ENCODE assay signal across 22 mouse cellular contexts in genomic region chr5:137768475-137768874, GRCm38 (mm10). TPM values are rescaled to one million over a fixed set of nuclear protein-coding genes. Genes with fewer than 3 reads are reported as not detected.
DNase-seq lines count a peak whose midpoint lies in the region; ATAC-seq lines count a peak whose summit lies in the region.
"Had no signal": no experiment of that assay in that cellular context is flagged by ENCODE, and none has a peak within 500 bp of the region (broad histone marks: within the 10 kb centered on the region; RNA-seq: fewer than 3 reads in every experiment).

No protein-coding gene starts in this region.

- H3K4me1 ChIP-seq in forebrain, embryonic 11.5 days (replicated peaks; ENCODE audit: control insufficient read depth, insufficient read depth, low read length) = no peaks in the 10 kb centered on the region
- H3K4me1 ChIP-seq in forebrain, embryonic 14.5 days (ENCODE audit: control insufficient read depth, insufficient read depth, low read length) = no peaks in the 10 kb centered on the region
- peaks cover 9% of the 10 kb centered on the region; the same call in 1 of the 2 replicates for H3K4me1 ChIP-seq in midbrain, embryonic 12.5 days
- H3K4me1 ChIP-seq in midbrain, embryonic 10.5 days = peaks cover 20% of the 10 kb centered on the region
- H3K4me1 ChIP-seq in hindbrain, embryonic 16.5 days (ENCODE audit: control insufficient read depth, insufficient read depth, low read depth, low read length) = peaks cover 2% of the 10 kb centered on the region; the same call in 1 of the 2 replicates
- H3K4me1 ChIP-seq in neural tube, embryonic 14.5 days (ENCODE audit: control insufficient read depth, insufficient read depth, low read length) = no peaks in the 10 kb centered on the region
- H3K4me1 ChIP-seq: embryonic facial prominence, embryonic 12.5 days; kidney, embryonic 15.5 days; limb, embryonic 12.5 days had no signal

- H3K9ac ChIP-seq in forebrain, embryonic 11.5 days (ENCODE audit: low read length) = no peak overlapping the region
- no peak overlapping the region for H3K9ac ChIP-seq in forebrain, embryonic 14.5 days (ENCODE audit: low read length)
- no peak overlapping the region for H3K9ac ChIP-seq in midbrain, embryonic 12.5 days (replicated peaks)
- H3K9ac ChIP-seq in hindbrain, embryonic 16.5 days (ENCODE audit: low read depth, low read length) = no peak overlapping the region
- H3K9ac ChIP-seq in neural tube, embryonic 14.5 days (replicated peaks; ENCODE audit: low read depth, low read length) = no peak overlapping the region
- H3K9ac ChIP-seq: embryonic facial prominence, embryonic 12.5 days; kidney, embryonic 15.5 days; limb, embryonic 12.5 days; liver, postnatal 0 days had no signal

- no peaks in the 10 kb centered on the region for H3K36me3 ChIP-seq in forebrain, embryonic 11.5 days (ENCODE audit: control insufficient read depth, insufficient read depth, low read length)
- no peaks in the 10 kb centered on the region for H3K36me3 ChIP-seq in forebrain, embryonic 14.5 days (ENCODE audit: control insufficient read depth, insufficient read depth, low read length)
- H3K36me3 ChIP-seq in midbrain, embryonic 12.5 days = no peaks in the 10 kb centered on the region
- no peaks in the 10 kb centered on the region for H3K36me3 ChIP-seq in midbrain, embryonic 10.5 days
- no peaks in the 10 kb centered on the region for H3K36me3 ChIP-seq in hindbrain, embryonic 16.5 days (ENCODE audit: control insufficient read depth, insufficient read depth, low read length)
- no peaks in the 10 kb centered on the region for H3K36me3 ChIP-seq in neural tube, embryonic 14.5 days (ENCODE audit: control insufficient read depth, insufficient read depth, low read length)
- H3K36me3 ChIP-seq: embryonic facial prominence, embryonic 12.5 days; kidney, embryonic 15.5 days; limb, embryonic 12.5 days had no signal

- DNase-seq in forebrain, embryonic 11.5 days (ENCODE audit: low spot score) = no peak
- DNase-seq in forebrain, embryonic 14.5 days (ENCODE audit: low spot score) = no peak
- no peak for DNase-seq in midbrain, embryonic 10.5 days (ENCODE audit: low spot score)
- DNase-seq in heart, adult 11 months = no peak
- DNase-seq: adrenal gland, postnatal 10 days; cerebellum, adult 18-20 months; cerebellum, postnatal 14 days; kidney, adult 11 months; kidney, postnatal 4 days; liver, postnatal 0 days; retina, postnatal 1 day; thymus, postnatal 14 days had no signal

- H3K27me3 ChIP-seq in forebrain, embryonic 11.5 days (ENCODE audit: control insufficient read depth, insufficient read depth, low read length) = no peaks in the 10 kb centered on the region
- no peaks in the 10 kb centered on the region for H3K27me3 ChIP-seq in forebrain, embryonic 14.5 days (replicated peaks; ENCODE audit: control insufficient read depth, insufficient read depth, low read length)
- no peaks in the 10 kb centered on the region for H3K27me3 ChIP-seq in midbrain, embryonic 12.5 days
- no peaks in the 10 kb centered on the region for H3K27me3 ChIP-seq in midbrain, embryonic 10.5 days (ENCODE audit: low read depth, poor library complexity, severe bottlenecking)
- H3K27me3 ChIP-seq in hindbrain, embryonic 16.5 days (replicated peaks; ENCODE audit: control insufficient read depth, insufficient read depth, low read length) = no peaks in the 10 kb centered on the region
- no peaks in the 10 kb centered on the region for H3K27me3 ChIP-seq in neural tube, embryonic 14.5 days (ENCODE audit: control insufficient read depth, insufficient read depth, low read length)
- H3K27me3 ChIP-seq: embryonic facial prominence, embryonic 12.5 days; kidney, embryonic 15.5 days; limb, embryonic 12.5 days had no signal

- no peak overlapping the region for H3K4me3 ChIP-seq in forebrain, embryonic 11.5 days (ENCODE audit: low read depth, low read length)
- H3K4me3 ChIP-seq in forebrain, embryonic 14.5 days (ENCODE audit: low read depth, low read length) = no peak overlapping the region
- no peak overlapping the region for H3K4me3 ChIP-seq in midbrain, embryonic 12.5 days
- H3K4me3 ChIP-seq in midbrain, embryonic 10.5 days = no peak overlapping the region
- H3K4me3 ChIP-seq in hindbrain, embryonic 16.5 days (ENCODE audit: low read length) = no peak overlapping the region
- no peak overlapping the region for H3K4me3 ChIP-seq in neural tube, embryonic 14.5 days (ENCODE audit: low read depth, low read length)
- H3K4me3 ChIP-seq: embryonic facial prominence, embryonic 12.5 days; heart, embryonic 10.5 days; kidney, embryonic 15.5 days; limb, embryonic 12.5 days had no signal

- 54% methylated on average over 1 of the region's 1 CpGs for WGBS in forebrain, embryonic 11.5 days
- 11% methylated on average over 1 of the region's 1 CpGs for WGBS in forebrain, embryonic 14.5 days
- 20% methylated on average over 1 of the region's 1 CpGs for WGBS in midbrain, embryonic 12.5 days
- WGBS in midbrain, embryonic 10.5 days = 46% methylated on average over 1 of the region's 1 CpGs
- WGBS in hindbrain, embryonic 16.5 days = 7% methylated on average over 1 of the region's 1 CpGs
- WGBS in neural tube, embryonic 14.5 days = 21% methylated on average over 1 of the region's 1 CpGs

- H3K9me3 ChIP-seq in forebrain, embryonic 11.5 days (ENCODE audit: control insufficient read depth, low read length) = no peaks in the 10 kb centered on the region
- H3K9me3 ChIP-seq in forebrain, embryonic 14.5 days (replicated peaks; ENCODE audit: control insufficient read depth, low read length) = no peaks in the 10 kb centered on the region
- no peaks in the 10 kb centered on the region for H3K9me3 ChIP-seq in midbrain, embryonic 12.5 days
- no peaks in the 10 kb centered on the region for H3K9me3 ChIP-seq in midbrain, embryonic 10.5 days (replicated peaks)
- no peaks in the 10 kb centered on the region for H3K9me3 ChIP-seq in hindbrain, embryonic 16.5 days (ENCODE audit: control insufficient read depth, low read length)
- H3K9me3 ChIP-seq in neural tube, embryonic 14.5 days (ENCODE audit: control insufficient read depth, low read length) = no peaks in the 10 kb centered on the region
- H3K9me3 ChIP-seq: heart, embryonic 10.5 days; kidney, embryonic 15.5 days; limb, embryonic 12.5 days had no signal

- no peak overlapping the region for H3K4me2 ChIP-seq in forebrain, embryonic 11.5 days (ENCODE audit: low read depth, low read length, severe bottlenecking)
- H3K4me2 ChIP-seq in forebrain, embryonic 14.5 days (ENCODE audit: low read length) = no peak overlapping the region
- H3K4me2 ChIP-seq in midbrain, embryonic 12.5 days (replicated peaks) = no peak overlapping the region
- no peak overlapping the region for H3K4me2 ChIP-seq in hindbrain, embryonic 16.5 days (ENCODE audit: low read length)
- no peak overlapping the region for H3K4me2 ChIP-seq in neural tube, embryonic 14.5 days (ENCODE audit: low read depth, low read length)
- H3K4me2 ChIP-seq: embryonic facial prominence, embryonic 12.5 days; kidney, embryonic 15.5 days; limb, embryonic 12.5 days; liver, embryonic 11.5 days had no signal

- H3K27ac ChIP-seq in forebrain, embryonic 11.5 days (ENCODE audit: low read depth, low read length) = no peak overlapping the region
- no peak overlapping the region for H3K27ac ChIP-seq in forebrain, embryonic 14.5 days (ENCODE audit: low read depth, low read length)
- H3K27ac ChIP-seq in midbrain, embryonic 12.5 days (replicated peaks) = 0 out of 2 replicates have a peak overlapping the region, but pooled peaks have one; percentile 39
- no peak overlapping the region for H3K27ac ChIP-seq in midbrain, embryonic 10.5 days (replicated peaks)
- H3K27ac ChIP-seq in hindbrain, embryonic 16.5 days (ENCODE audit: low read depth, low read length) = no peak overlapping the region
- no peak overlapping the region for H3K27ac ChIP-seq in neural tube, embryonic 14.5 days (ENCODE audit: low read depth, low read length)
- H3K27ac ChIP-seq: embryonic facial prominence, embryonic 12.5 days; heart, embryonic 10.5 days; kidney, embryonic 15.5 days; limb, embryonic 12.5 days; macrophage had no signal

- ATAC-seq in forebrain, embryonic 11.5 days (replicated peaks; ENCODE audit: low FRiP score) = 0 out of 2 replicates have a peak, but pooled peaks have one; percentile 27
- no peak for ATAC-seq in forebrain, embryonic 14.5 days
- ATAC-seq in midbrain, embryonic 12.5 days (ENCODE audit: low FRiP score, low read depth) = no peak
- peak; percentile 65 for ATAC-seq in hindbrain, embryonic 16.5 days
- ATAC-seq in neural tube, embryonic 14.5 days (ENCODE audit: low read depth) = peak; percentile 60
- ATAC-seq: liver, postnatal 0 days; lung, postnatal 0 days had no signal

RNA-seq across cellular contexts. Expression of gene Ppp1r35, which starts 10.2 kb away (rescaled TPM):
- 72.8 and 77.9 TPM in 2 replicates for polyA plus RNA-seq in forebrain, embryonic 11.5 days (2014; fragmentation: Nextera tagmentation; extraction: Ambion mirVana)
- polyA plus RNA-seq in forebrain, embryonic 14.5 days (2014; fragmentation: Nextera tagmentation; extraction: Ambion mirVana) = 55.1 and 60.0 TPM in 2 replicates
- 67.7 and 73.0 TPM in 2 replicates for polyA plus RNA-seq in midbrain, embryonic 12.5 days (2016; fragmentation: Nextera tagmentation; extraction: Ambion mirVana)
- 62.6 and 63.9 TPM in 2 replicates for polyA plus RNA-seq in midbrain, embryonic 10.5 days (2016; fragmentation: Nextera tagmentation; extraction: Ambion mirVana)
- polyA plus RNA-seq in hindbrain, embryonic 16.5 days (2015; fragmentation: Nextera tagmentation; extraction: Ambion mirVana) = 34.9 and 41.8 TPM in 2 replicates
- 37.8 and 43.7 TPM in 2 replicates for polyA plus RNA-seq in neural tube, embryonic 14.5 days (2014; fragmentation: Nextera tagmentation; extraction: Ambion mirVana)

RNA-seq across cellular contexts. Expression of gene Mepce, which starts 19.0 kb away (rescaled TPM):
- polyA plus RNA-seq in forebrain, embryonic 11.5 days (2014; fragmentation: Nextera tagmentation; extraction: Ambion mirVana) = 11.9 and 12.4 TPM in 2 replicates
- 13.1 and 13.2 TPM in 2 replicates for polyA plus RNA-seq in forebrain, embryonic 14.5 days (2014; fragmentation: Nextera tagmentation; extraction: Ambion mirVana)
- polyA plus RNA-seq in midbrain, embryonic 12.5 days (2016; fragmentation: Nextera tagmentation; extraction: Ambion mirVana) = 12.1 and 13.7 TPM in 2 replicates
- polyA plus RNA-seq in midbrain, embryonic 10.5 days (2016; fragmentation: Nextera tagmentation; extraction: Ambion mirVana) = 11.7 and 12.5 TPM in 2 replicates
- 11.1 and 12.2 TPM in 2 replicates for polyA plus RNA-seq in hindbrain, embryonic 16.5 days (2015; fragmentation: Nextera tagmentation; extraction: Ambion mirVana)
- 13.1 and 17.0 TPM in 2 replicates for polyA plus RNA-seq in neural tube, embryonic 14.5 days (2014; fragmentation: Nextera tagmentation; extraction: Ambion mirVana)

RNA-seq across cellular contexts. Expression of gene Zcwpw1, which starts 19.1 kb away (rescaled TPM):
- 18.1 and 21.2 TPM in 2 replicates for polyA plus RNA-seq in forebrain, embryonic 11.5 days (2014; fragmentation: Nextera tagmentation; extraction: Ambion mirVana)
- 7.3 and 7.7 TPM in 2 replicates for polyA plus RNA-seq in forebrain, embryonic 14.5 days (2014; fragmentation: Nextera tagmentation; extraction: Ambion mirVana)
- polyA plus RNA-seq in midbrain, embryonic 12.5 days (2016; fragmentation: Nextera tagmentation; extraction: Ambion mirVana) = 14.9 and 17.9 TPM in 2 replicates
- polyA plus RNA-seq in midbrain, embryonic 10.5 days (2016; fragmentation: Nextera tagmentation; extraction: Ambion mirVana) = 13.8 and 16.1 TPM in 2 replicates
- 11.2 and 13.5 TPM in 2 replicates for polyA plus RNA-seq in hindbrain, embryonic 16.5 days (2015; fragmentation: Nextera tagmentation; extraction: Ambion mirVana)
- 11.2 and 13.9 TPM in 2 replicates for polyA plus RNA-seq in neural tube, embryonic 14.5 days (2014; fragmentation: Nextera tagmentation; extraction: Ambion mirVana)

RNA-seq across cellular contexts. Expression of gene Tsc22d4, which starts 22.9 kb away (rescaled TPM):
- polyA plus RNA-seq in forebrain, embryonic 11.5 days (2014; fragmentation: Nextera tagmentation; extraction: Ambion mirVana) = 81.1 and 83.5 TPM in 2 replicates
- polyA plus RNA-seq in forebrain, embryonic 14.5 days (2014; fragmentation: Nextera tagmentation; extraction: Ambion mirVana) = 52.3 and 62.1 TPM in 2 replicates
- 68.4 and 71.4 TPM in 2 replicates for polyA plus RNA-seq in midbrain, embryonic 12.5 days (2016; fragmentation: Nextera tagmentation; extraction: Ambion mirVana)
- polyA plus RNA-seq in midbrain, embryonic 10.5 days (2016; fragmentation: Nextera tagmentation; extraction: Ambion mirVana) = 75.6 and 75.8 TPM in 2 replicates
- polyA plus RNA-seq in hindbrain, embryonic 16.5 days (2015; fragmentation: Nextera tagmentation; extraction: Ambion mirVana) = 101 and 150 TPM in 2 replicates
- polyA plus RNA-seq in neural tube, embryonic 14.5 days (2014; fragmentation: Nextera tagmentation; extraction: Ambion mirVana) = 80.1 and 85.1 TPM in 2 replicates

RNA-seq across cellular contexts. Expression of gene Nyap1, which starts 27.1 kb away (rescaled TPM):
- 3.8 and 4.4 TPM in 2 replicates for polyA plus RNA-seq in forebrain, embryonic 11.5 days (2014; fragmentation: Nextera tagmentation; extraction: Ambion mirVana)
- polyA plus RNA-seq in forebrain, embryonic 14.5 days (2014; fragmentation: Nextera tagmentation; extraction: Ambion mirVana) = 13.8 and 14.5 TPM in 2 replicates
- polyA plus RNA-seq in midbrain, embryonic 12.5 days (2016; fragmentation: Nextera tagmentation; extraction: Ambion mirVana) = 22.1 TPM in 2 replicates
- 5.1 and 8.4 TPM in 2 replicates for polyA plus RNA-seq in midbrain, embryonic 10.5 days (2016; fragmentation: Nextera tagmentation; extraction: Ambion mirVana)
- polyA plus RNA-seq in hindbrain, embryonic 16.5 days (2015; fragmentation: Nextera tagmentation; extraction: Ambion mirVana) = 44.0 and 50.2 TPM in 2 replicates
- polyA plus RNA-seq in neural tube, embryonic 14.5 days (2014; fragmentation: Nextera tagmentation; extraction: Ambion mirVana) = 13.6 and 22.3 TPM in 2 replicates

Comparison
In these comparisons a context has a peak if more than half of its experiments do, and no peak if none do; other contexts are left out.
1. ATAC-seq: peak in forebrain, embryonic 11.5 days (single experiment), hindbrain, embryonic 16.5 days (single experiment) and neural tube, embryonic 14.5 days (single experiment); none in forebrain, embryonic 14.5 days (single experiment) and midbrain, embryonic 12.5 days (single experiment).